Mouse (Mus musculus) liver, postnatal 0 days (tissue): ENCODE measurements around the gene Imp4. TPM values are rescaled to one million over a fixed set of nuclear protein-coding genes. Genes with fewer than 3 reads are reported as not detected.
"Not testable (repeated sequence)": the region's sequence is repeated elsewhere in the genome, so short reads cannot be mapped to it uniquely, and the experiment has no call there.

Source experiments
- ATAC-seq: fragments of 200-750 bp; cut with Nextera tagmentation; 2 replicates; pipeline ENCODE4 v1.8.0; 2017; ENCODE audit warnings: mild to moderate bottlenecking, moderate library complexity
- DNase-seq: peaks from one replicate; pipeline ENCODE4 v3.0.0-alpha.2; 2016
- H3K27ac ChIP-seq: fragments of 300-500 bp; sonication (generic); 2 replicates; pipeline ENCODE4 v1.5.1; 2014; ENCODE audit warnings: antibody characterized with exemption, moderate library complexity, mild to moderate bottlenecking, low read depth
- H3K27me3 ChIP-seq: fragments of 300-500 bp; sonication (generic); 2 replicates; pipeline ENCODE4 v1.6.1; 2014; ENCODE audit warnings: low read length, control low read depth, mixed read lengths; ENCODE audit not compliant: insufficient read depth
- H3K36me3 ChIP-seq: fragments of 300-500 bp; sonication (generic); replicated peaks from 2 replicates; pipeline ENCODE4 v1.6.1; 2014; ENCODE audit warnings: mild to moderate bottlenecking, control low read depth, low read length, moderate library complexity, mixed read lengths; ENCODE audit not compliant: insufficient read depth
- H3K4me1 ChIP-seq: fragments of 300-500 bp; sonication (generic); 2 replicates; pipeline ENCODE4 v1.6.1; 2014; ENCODE audit warnings: antibody characterized with exemption, mild to moderate bottlenecking, control low read depth; ENCODE audit not compliant: insufficient read depth
- H3K4me2 ChIP-seq: fragments of 300-500 bp; sonication (generic); 2 replicates; pipeline ENCODE4 v1.6.1; 2014; ENCODE audit warnings: low read depth, mild to moderate bottlenecking, low read length, moderate library complexity, mixed read lengths
- H3K4me3 ChIP-seq: fragments of 300-500 bp; sonication (generic); 2 replicates; pipeline ENCODE4 v1.5.1; 2014; ENCODE audit warnings: low read depth, low read length
- H3K9ac ChIP-seq: fragments of 300-500 bp; sonication (generic); replicated peaks from 2 replicates; pipeline ENCODE4 v1.6.1; 2014; ENCODE audit warnings: mild to moderate bottlenecking, moderate library complexity
- H3K9me3 ChIP-seq: fragments of 300-500 bp; sonication (generic); 2 replicates; pipeline ENCODE4 v1.6.1; 2016; ENCODE audit warnings: mild to moderate bottlenecking, control low read depth, low read length, mixed read lengths
- CTCF ChIP-seq: sonication (generic); IDR thresholded peaks from 2 replicates; pipeline ENCODE4 v1.5.1; 2016; ENCODE audit warnings: antibody characterized with exemption, low read depth
- EP300 ChIP-seq: IDR thresholded peaks from 2 replicates; pipeline ENCODE4 v1.6.1; 2016; ENCODE audit warnings: antibody characterized with exemption, low read depth, mild to moderate bottlenecking
- WGBS: fragments of 180-500 bp; shearing (Covaris S2); extraction: QIAGEN DNeasy Blood & Tissue Kit; methylation state at CpG from one replicate; pipeline ENCODE4 v1.1.7; 2014; ENCODE audit not compliant: insufficient replicate concordance; 5-methylcytosine and 5-hydroxymethylcytosine counted together
- polyA plus RNA-seq: library from polyadenylated mRNA; unstranded; fragments of >200 nt; fragmentation: Nextera tagmentation; extraction: Ambion mirVana; gene quantifications from 2 replicates; pipeline ENCODE4 v1.2.1, GENCODE M21; 2015

Imp4 gene
- polyA plus RNA-seq, 1 experiment from 2014 or later = 41.6 TPM

DNA sequence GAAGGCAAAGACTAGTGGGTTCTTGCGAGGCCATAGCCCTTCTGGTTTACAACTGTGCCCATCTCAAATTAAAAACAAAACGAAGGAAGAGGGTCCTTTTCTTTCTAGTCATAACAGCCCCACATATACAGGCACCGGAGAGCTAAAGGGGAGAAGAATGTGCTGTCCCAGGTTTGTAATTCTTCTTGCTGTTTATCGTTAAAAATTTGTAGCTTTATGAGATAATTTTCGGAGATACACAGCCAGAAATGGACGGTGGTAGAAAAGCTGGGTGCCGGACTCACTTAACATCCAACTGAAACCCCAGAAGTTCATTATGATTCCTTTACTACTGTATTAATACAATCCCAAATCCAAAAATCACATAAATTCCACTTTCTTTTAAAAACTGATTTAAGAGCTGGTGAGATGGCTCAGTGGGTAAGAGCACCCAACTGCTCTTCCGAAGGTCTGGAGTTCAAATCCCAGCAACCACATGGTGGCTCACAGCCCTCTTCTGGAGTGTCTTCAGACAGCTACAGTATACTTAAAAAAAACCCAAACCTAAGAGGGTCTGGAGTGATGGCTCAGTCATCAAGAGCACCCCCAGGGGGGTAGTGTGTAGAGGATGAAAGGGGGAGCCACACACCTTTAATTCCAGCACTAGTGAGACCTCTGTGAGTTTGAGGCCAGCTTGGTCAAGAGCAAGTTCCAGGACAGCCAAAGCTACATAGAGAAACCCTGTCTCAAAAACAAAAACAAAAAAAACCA is 4.1 kb upstream of the Imp4 start:
- Histone ChIP-seq H3K4me3 (peak overlapping the region; percentile 60), H3K36me3 (peaks cover 2% of the 10 kb centered on the region; the same call in 1 of the 2 replicates), H3K9me3 (peaks cover 18% of the 10 kb centered on the region), H3K4me1 (peaks cover 16% of the 10 kb centered on the region), H3K27me3 (no peaks in the 10 kb centered on the region), H3K27ac (peak overlapping the region; percentile 46; the same call in 1 of the 2 replicates), H3K4me2 (peak overlapping the region; percentile 78), H3K9ac (peak overlapping the region; percentile 61)
- WGBS = 33% methylated on average over 8 of the region's 8 CpGs
- DNase-seq (no peak), ATAC-seq (no peak)
- TF ChIP-seq EP300 (no peak), CTCF (no peak)

DNA sequence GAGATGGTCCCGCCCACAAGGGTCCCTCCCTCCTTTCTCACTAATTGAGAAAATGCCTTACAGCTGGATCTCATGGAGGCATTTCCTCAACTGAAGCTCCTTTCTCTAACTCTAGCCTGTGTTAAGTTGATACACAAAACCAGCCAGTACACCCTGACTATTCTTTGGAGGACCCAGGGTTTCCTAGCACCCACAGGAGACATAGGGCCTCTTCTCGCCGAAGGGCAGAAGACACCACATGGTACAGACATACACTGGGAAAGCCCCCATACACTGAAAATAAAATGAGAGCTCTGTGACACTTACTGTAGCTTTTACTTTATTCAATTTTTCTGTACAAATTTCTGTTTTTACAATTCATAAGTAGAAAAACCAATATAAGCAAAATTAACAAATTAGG is 3.3 kb upstream of the Imp4 start:
- WGBS = 71% methylated on average over 3 of the region's 3 CpGs
- DNase-seq (no peak), ATAC-seq (no peak)
- TF ChIP-seq EP300 (no peak), CTCF (no peak)
- H3K27me3 ChIP-seq = no peaks in the 10 kb centered on the region
- peaks cover 10% of the 10 kb centered on the region for H3K9me3 ChIP-seq
- 0 out of 2 replicates have a peak, but pooled peaks cover 2% of the 10 kb centered on the region for H3K36me3 ChIP-seq
- no peak overlapping the region for H3K4me2 ChIP-seq
- peaks cover 16% of the 10 kb centered on the region for H3K4me1 ChIP-seq
- no peak overlapping the region for H3K9ac ChIP-seq
- no peak overlapping the region for H3K27ac ChIP-seq
- H3K4me3 ChIP-seq = no peak overlapping the region

DNA sequence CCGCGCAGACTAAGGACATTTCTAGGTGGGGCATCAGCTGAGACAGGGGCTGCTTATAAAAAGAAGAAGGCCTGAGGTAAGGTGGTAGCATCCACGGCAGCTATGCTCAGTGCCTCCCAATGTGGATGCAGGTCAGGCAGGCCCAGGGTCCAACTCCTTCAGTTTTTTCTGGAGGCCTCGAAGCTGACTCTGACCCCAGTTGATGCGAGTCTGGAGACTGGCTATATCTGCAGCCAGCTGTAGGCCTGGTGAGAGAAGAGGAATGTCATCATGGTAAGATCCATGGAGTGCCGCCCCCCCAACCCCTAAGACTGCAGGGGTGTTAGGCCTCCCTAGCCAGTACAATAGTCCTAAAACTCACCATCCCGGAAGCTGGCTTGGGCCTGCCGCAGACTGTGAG is 2.3 kb upstream of the Imp4 start:
- H3K4me2 ChIP-seq, DNase-seq, H3K4me3 ChIP-seq, H3K9ac ChIP-seq, ATAC-seq, H3K9me3 ChIP-seq, H3K36me3 ChIP-seq, H3K27me3 ChIP-seq, H3K27ac ChIP-seq: not testable (repeated sequence)
- WGBS = 93% methylated on average over 8 of the region's 8 CpGs
- peaks cover 16% of the 10 kb centered on the region for H3K4me1 ChIP-seq

DNA sequence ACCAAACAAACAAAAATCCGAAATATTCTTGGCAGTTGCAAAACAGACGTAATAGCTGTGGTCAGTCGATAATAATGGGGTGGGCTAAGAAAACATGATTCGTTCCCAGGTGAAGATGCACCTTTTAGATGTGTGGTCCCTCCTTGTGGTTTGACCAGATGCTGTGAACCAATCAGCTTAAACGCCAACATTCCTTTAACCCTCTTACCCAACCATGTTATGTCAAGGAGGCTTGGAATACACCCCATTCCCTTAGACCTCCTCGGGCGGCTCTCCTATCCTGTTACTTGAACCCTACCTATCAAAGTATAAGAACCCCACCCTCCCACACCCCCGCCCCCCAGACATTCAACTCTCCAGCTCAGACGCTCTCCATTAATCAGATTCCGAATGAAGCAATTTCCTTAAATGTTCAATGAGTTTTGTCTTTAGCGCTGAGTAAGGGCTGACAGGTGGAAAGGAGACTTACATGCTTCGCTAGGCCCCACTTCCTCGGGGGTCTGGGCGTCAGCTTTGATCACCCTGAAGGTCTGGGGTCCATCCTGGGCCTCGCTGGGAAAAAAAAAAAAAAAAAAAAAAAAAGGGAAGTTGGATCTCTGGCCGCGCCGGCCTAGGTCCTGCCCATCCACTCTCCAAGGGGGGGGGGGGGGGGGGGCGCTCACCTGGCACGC is 1.1 kb upstream of the Imp4 start:
- TF ChIP-seq CTCF (no peak), EP300 (no peak)
- no peaks in the 10 kb centered on the region for H3K27me3 ChIP-seq
- no peak overlapping the region for H3K27ac ChIP-seq
- peak overlapping the region; percentile 95 for H3K4me2 ChIP-seq
- H3K9ac ChIP-seq = peak overlapping the region; percentile 63
- peak overlapping the region; percentile 59 for H3K4me3 ChIP-seq
- no peak for DNase-seq
- WGBS = 40% methylated on average over 14 of the region's 20 CpGs
- ATAC-seq = no peak
- peaks cover 13% of the 10 kb centered on the region for H3K4me1 ChIP-seq
- H3K9me3 ChIP-seq = no peaks in the 10 kb centered on the region
- H3K36me3 ChIP-seq = peaks cover 17% of the 10 kb centered on the region

DNA sequence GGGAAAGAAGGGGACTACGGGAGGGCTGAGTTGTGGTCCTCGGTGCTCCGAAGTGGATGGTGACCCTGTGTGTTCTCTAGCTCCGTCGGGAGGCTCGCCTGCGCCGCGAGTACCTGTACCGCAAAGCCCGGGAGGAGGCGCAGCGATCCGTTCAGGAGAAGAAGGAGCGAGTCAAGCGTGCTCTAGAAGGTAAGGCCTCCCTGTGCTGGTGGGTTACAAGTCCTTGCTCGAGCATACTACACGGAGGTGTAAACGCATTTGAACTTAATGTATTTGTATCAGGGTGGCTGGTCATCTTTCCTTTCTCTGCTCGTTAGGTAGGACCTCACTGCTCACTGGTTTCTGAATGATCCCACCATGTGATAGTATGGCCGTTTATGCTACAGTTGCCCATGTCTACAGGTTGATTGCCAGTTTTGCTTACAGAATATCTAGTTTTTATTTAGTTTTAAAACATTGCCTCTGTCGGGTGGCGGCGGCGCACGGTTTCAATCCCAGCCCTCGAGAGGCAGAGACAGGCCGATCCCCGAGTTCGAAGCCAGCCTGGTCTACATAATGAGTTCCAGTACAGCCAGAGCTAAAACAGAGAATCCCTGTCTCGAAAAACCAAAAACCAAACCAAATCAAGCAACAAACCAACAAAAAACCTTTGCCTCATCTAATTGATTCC is 445 bp downstream of the Imp4 start:
- Histone ChIP-seq H3K9ac (peak overlapping the region; percentile 49), H3K4me1 (peaks cover 9% of the 10 kb centered on the region), H3K4me3 (peak overlapping the region; percentile 59), H3K4me2 (peak overlapping the region; percentile 67), H3K36me3 (peaks cover 33% of the 10 kb centered on the region), H3K9me3 (no peaks in the 10 kb centered on the region), H3K27ac (peak overlapping the region; percentile 23), H3K27me3 (no peaks in the 10 kb centered on the region)
- peak; percentile 50 for TF ChIP-seq CTCF
- TF ChIP-seq EP300 = no peak
- WGBS = 4% methylated on average over 31 of the region's 31 CpGs
- DNase-seq (peak; percentile 25), ATAC-seq (peak; percentile 28)

DNA sequence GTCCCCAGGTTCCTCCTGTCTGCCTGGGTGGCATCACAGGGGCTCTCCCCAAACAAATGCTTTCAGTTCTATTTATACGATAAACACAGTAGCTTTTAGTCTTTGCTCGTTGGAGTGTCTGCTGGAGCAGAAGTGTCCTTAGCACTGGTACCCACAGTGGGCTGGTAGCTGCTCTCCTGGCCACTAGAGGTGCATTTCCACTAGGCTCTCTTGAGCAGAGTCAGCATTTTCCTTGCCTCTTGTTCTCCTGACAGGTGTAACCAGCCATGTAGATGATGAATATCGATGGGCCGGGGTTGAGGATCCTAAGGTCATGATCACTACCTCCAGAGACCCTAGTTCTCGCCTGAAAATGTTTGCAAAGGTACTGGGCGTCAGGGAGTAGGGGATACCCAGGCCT is 3.5 kb downstream of the Imp4 start:
- no peak for ATAC-seq
- Histone ChIP-seq H3K4me3 (no peak overlapping the region), H3K27me3 (no peaks in the 10 kb centered on the region), H3K27ac (no peak overlapping the region), H3K4me1 (peaks cover 9% of the 10 kb centered on the region), H3K36me3 (peaks cover 39% of the 10 kb centered on the region), H3K9ac (no peak overlapping the region), H3K9me3 (no peaks in the 10 kb centered on the region), H3K4me2 (no peak overlapping the region)
- no peak for TF ChIP-seq EP300
- no peak for TF ChIP-seq CTCF
- DNase-seq = no peak
- WGBS = 85% methylated on average over 6 of the region's 6 CpGs
